Mouse (Mus musculus) hindbrain, embryonic 15.5 days (tissue): Measurements from ENCODE around the gene Ckm. TPM values are rescaled to one million over a fixed set of nuclear protein-coding genes. Genes with fewer than 3 reads are reported as not detected.

ENCODE experiments used
- microRNA counts: library from miRNA; unstranded; fragments of <30 nt; microRNA quantifications from one replicate; lab custom pipeline; 2016
- microRNA-seq: library from miRNA; unstranded; fragments of <30 nt; microRNA quantifications from one replicate; pipeline ENCODE4, GENCODE M21; 2016
- polyA plus RNA-seq: library from polyadenylated mRNA; unstranded; fragments of >200 nt; fragmentation: Nextera tagmentation; extraction: Ambion mirVana; gene quantifications from 2 replicates; pipeline ENCODE4 v1.2.1, GENCODE M21; 2015

The Ckm gene
- polyA plus RNA-seq, 1 experiment from 2014 or later: 0.23 TPM

MicroRNA genes within 50 kb of the gene (microRNA counts, 519-probe panel; counts per million panel counts)
- microRNA mmu-miR-343 (lab: Ali Mortazavi, UCI): not detected

Small RNA genes lying within 50 kb of the gene (microRNA-seq; reads per million reads assigned to microRNA genes)
- gene Mir343: not detected

Other genes starting within 250 kb of the Ckm start
- gene Gipr, start 238.6 kb upstream of the Ckm start, polyA plus RNA-seq: 2.1 TPM in 2 replicates
- 8.2 and 8.8 TPM in 2 replicates for gene Eml2, start 228.4 kb upstream of the Ckm start, polyA plus RNA-seq
- gene Gpr4, start 192.2 kb upstream of the Ckm start, polyA plus RNA-seq: 2.7 and 3.8 TPM in 2 replicates
- gene Opa3, start 176.4 kb upstream of the Ckm start, polyA plus RNA-seq: 38.5 and 41.8 TPM in 2 replicates
- gene Vasp, start 133.0 kb upstream of the Ckm start, polyA plus RNA-seq: 41.5 and 42.1 TPM in 2 replicates
- gene Ppm1n, start 124.7 kb upstream of the Ckm start, polyA plus RNA-seq: 0.96 and 1.2 TPM in 2 replicates
- gene Rtn2, start 122.2 kb upstream of the Ckm start, polyA plus RNA-seq: 112 and 130 TPM in 2 replicates
- 0.08 and 0.14 TPM in 2 replicates for gene Fosb, start 94.7 kb upstream of the Ckm start, polyA plus RNA-seq
- 84.8 and 88.9 TPM in 2 replicates for gene Ercc1, start 60.0 kb upstream of the Ckm start, polyA plus RNA-seq
- gene Cd3eap, start 45.3 kb upstream of the Ckm start, polyA plus RNA-seq: 21.2 and 22.5 TPM in 2 replicates
- 2.6 and 3.0 TPM in 2 replicates for gene Ppp1r13l, start 45.0 kb upstream of the Ckm start, polyA plus RNA-seq
- 23.8 and 24.4 TPM in 2 replicates for gene Ercc2, start 22.8 kb upstream of the Ckm start, polyA plus RNA-seq
- gene Klc3, start 672 bp upstream of the Ckm start, polyA plus RNA-seq: 1.2 and 2.1 TPM in 2 replicates
- gene Mark4, start 54.0 kb downstream of the Ckm start, polyA plus RNA-seq: 18.4 and 18.7 TPM in 2 replicates
- 0.76 and 0.82 TPM in 2 replicates for gene Exoc3l2, start 58.6 kb downstream of the Ckm start, polyA plus RNA-seq
- 4.5 and 4.8 TPM in 2 replicates for gene Bloc1s3, start 103.6 kb downstream of the Ckm start, polyA plus RNA-seq
- 39.4 and 41.4 TPM in 2 replicates for gene Trappc6a, start 103.6 kb downstream of the Ckm start, polyA plus RNA-seq
- 1.1 and 1.2 TPM in 2 replicates for gene Nkpd1, start 113.1 kb downstream of the Ckm start, polyA plus RNA-seq
- 42.5 and 46.6 TPM in 2 replicates for gene Ppp1r37, start 158.3 kb downstream of the Ckm start, polyA plus RNA-seq
- 0.19 and 0.47 TPM in 2 replicates for gene Zfp296, start 172.5 kb downstream of the Ckm start, polyA plus RNA-seq
- 152 TPM in 2 replicates for gene Gemin7, start 172.8 kb downstream of the Ckm start, polyA plus RNA-seq
- gene Clasrp, start 199.7 kb downstream of the Ckm start, polyA plus RNA-seq: 56.0 and 60.7 TPM in 2 replicates
- 7.0 and 7.2 TPM in 2 replicates for gene Relb, start 224.7 kb downstream of the Ckm start, polyA plus RNA-seq